Mouse (Mus musculus) lung, postnatal 0 days (tissue): ENCODE measurements around the gene Rrp9. TPM values are rescaled to one million over a fixed set of nuclear protein-coding genes. Genes with fewer than 3 reads are reported as not detected.

Experiments
- ATAC-seq: fragments of 200-750 bp; cut with Nextera tagmentation; 2 replicates; pipeline ENCODE4 v1.8.0; 2017; ENCODE audit warnings: moderate library complexity
- DNase-seq: peaks from one replicate; pipeline ENCODE4 v3.0.0-alpha.2; 2016; ENCODE audit warnings: low spot score
- H3K27ac ChIP-seq: fragments of 300-500 bp; sonication (generic); 2 replicates; pipeline ENCODE4 v1.5.1; 2014; ENCODE audit warnings: antibody characterized with exemption, mild to moderate bottlenecking, low read length, mixed read lengths
- H3K27me3 ChIP-seq: fragments of 300-500 bp; sonication (generic); replicated peaks from 2 replicates; pipeline ENCODE4 v1.6.1; 2014; ENCODE audit warnings: low read length, mixed read lengths; ENCODE audit not compliant: insufficient read depth
- H3K36me3 ChIP-seq: fragments of 300-500 bp; sonication (generic); 2 replicates; pipeline ENCODE4 v1.6.1; 2014; ENCODE audit warnings: low read length, mixed read lengths; ENCODE audit not compliant: insufficient read depth
- H3K4me1 ChIP-seq: fragments of 300-500 bp; sonication (generic); 2 replicates; pipeline ENCODE4 v1.6.1; 2014; ENCODE audit warnings: antibody characterized with exemption, low read depth, low read length, mixed read lengths; ENCODE audit not compliant: insufficient read depth
- H3K4me2 ChIP-seq: fragments of 300-500 bp; sonication (generic); replicated peaks from 2 replicates; pipeline ENCODE4 v1.6.1; 2014; ENCODE audit warnings: low read depth, mild to moderate bottlenecking, low read length, moderate library complexity, mixed read lengths
- H3K4me3 ChIP-seq: fragments of 300-500 bp; sonication (generic); 2 replicates; pipeline ENCODE4 v1.5.1; 2014; ENCODE audit warnings: low read depth, low read length
- H3K9ac ChIP-seq: fragments of 300-500 bp; sonication (generic); replicated peaks from 2 replicates; pipeline ENCODE4 v1.6.1; 2014; ENCODE audit warnings: low read depth, mild to moderate bottlenecking
- H3K9me3 ChIP-seq: fragments of 300-500 bp; sonication (generic); 2 replicates; pipeline ENCODE4 v1.6.1; 2016; ENCODE audit warnings: low read length, mixed read lengths
- CTCF ChIP-seq: IDR thresholded peaks from 2 replicates; pipeline ENCODE4 v1.5.1; 2016; ENCODE audit warnings: antibody characterized with exemption, mild to moderate bottlenecking
- EP300 ChIP-seq: IDR thresholded peaks from 2 replicates; pipeline ENCODE4 v1.6.1; 2016; ENCODE audit warnings: antibody characterized with exemption, mild to moderate bottlenecking, control low read depth
- WGBS: fragments of 180-500 bp; shearing (Covaris S2); extraction: QIAGEN DNeasy Blood & Tissue Kit; methylation state at CpG from one replicate; pipeline ENCODE4 v1.1.7; 2014; 5-methylcytosine and 5-hydroxymethylcytosine counted together
- polyA plus RNA-seq: library from polyadenylated mRNA; unstranded; fragments of >200 nt; fragmentation: Nextera tagmentation; extraction: Ambion mirVana; gene quantifications from 2 replicates; pipeline ENCODE4 v1.2.1, GENCODE M21; 2015

Gene Rrp9
- polyA plus RNA-seq, 1 experiment from 2014 or later, result 19.4 TPM

GRCm38 (mm10) chr9:106514273-106514672 is 38.5 kb downstream of the Rrp9 start, which contains the start of gene Iqcf5:
Gene Iqcf5, plus strand, starts transcription at chr9:106514573.
- no peak within 1 kb of the TSS for H3K27ac ChIP-seq
- no peak within 1 kb of the TSS for H3K9ac ChIP-seq
- TF ChIP-seq CTCF, result no peak
- no peak for TF ChIP-seq EP300
- DNase-seq, result no peak
- H3K4me2 ChIP-seq, result no peak within 1 kb of the TSS
- no peaks in the 10 kb centered on the region for H3K9me3 ChIP-seq
- H3K4me1 ChIP-seq, result no peaks in the 10 kb centered on the region
- no peak within 1 kb of the TSS for H3K4me3 ChIP-seq
- 83% methylated on average over 4 of the region's 4 CpGs for WGBS
- H3K27me3 ChIP-seq, result no peaks in the 10 kb centered on the region
- no peaks in the 10 kb centered on the region for H3K36me3 ChIP-seq
- no peak for ATAC-seq

GRCm38 (mm10) chr9:106519433-106519832 is 43.7 kb downstream of the Rrp9 start:
- no peak overlapping the region for H3K4me3 ChIP-seq
- TF ChIP-seq EP300, result no peak
- no peak for TF ChIP-seq CTCF
- H3K4me1 ChIP-seq, result no peaks in the 10 kb centered on the region
- H3K36me3 ChIP-seq, result no peaks in the 10 kb centered on the region
- no peak overlapping the region for H3K4me2 ChIP-seq
- no peak overlapping the region for H3K9ac ChIP-seq
- ATAC-seq (no peak), DNase-seq (no peak)
- no peaks in the 10 kb centered on the region for H3K9me3 ChIP-seq
- H3K27me3 ChIP-seq, result no peaks in the 10 kb centered on the region
- no peak overlapping the region for H3K27ac ChIP-seq
- 46% methylated on average over 2 of the region's 2 CpGs for WGBS

- Histone ChIP-seq H3K9me3 (no peaks in the 10 kb centered on the region), H3K4me1 (no peaks in the 10 kb centered on the region), H3K27ac (no peak overlapping the region), H3K27me3 (no peaks in the 10 kb centered on the region), H3K4me2 (no peak overlapping the region), H3K4me3 (no peak overlapping the region), H3K9ac (no peak overlapping the region), H3K36me3 (no peaks in the 10 kb centered on the region)
- TF ChIP-seq EP300 (no peak), CTCF (no peak)
- DNase-seq (no peak), ATAC-seq (no peak)
- 52% methylated on average over 8 of the region's 8 CpGs for WGBS
Measured at GRCm38 (mm10) chr9:106519909-106520308, 44.1 kb downstream of the Rrp9 start.

DNA sequence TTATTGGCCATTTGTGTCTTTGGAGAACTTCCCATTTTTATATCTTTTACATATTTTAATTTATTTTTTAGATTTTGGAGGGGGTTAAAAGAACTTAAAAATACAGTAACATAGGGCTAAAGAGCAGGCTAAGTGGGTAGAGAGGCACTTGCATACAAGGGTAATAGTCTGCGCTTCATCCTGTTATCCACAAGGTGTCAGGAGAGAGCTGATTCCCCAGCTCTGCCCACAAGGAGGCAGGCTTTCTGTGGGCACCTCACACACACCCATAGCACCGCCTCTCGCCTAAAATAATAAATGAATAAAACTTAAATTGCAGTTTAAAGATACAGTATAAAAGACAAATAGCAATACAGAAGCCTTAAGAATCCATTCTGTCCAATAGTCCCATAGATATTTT is 56.1 kb downstream of the Rrp9 start:
- H3K36me3 ChIP-seq, result no peaks in the 10 kb centered on the region
- DNase-seq, result peak; percentile 27
- WGBS, result 27% methylated on average over 3 of the region's 3 CpGs
- H3K4me3 ChIP-seq, result no peak overlapping the region
- H3K4me1 ChIP-seq, result no peaks in the 10 kb centered on the region
- H3K4me2 ChIP-seq, result no peak overlapping the region
- H3K9me3 ChIP-seq, result no peaks in the 10 kb centered on the region
- no peak for ATAC-seq
- H3K27ac ChIP-seq, result no peak overlapping the region
- no peak for TF ChIP-seq EP300
- peak; percentile 90 for TF ChIP-seq CTCF
- H3K27me3 ChIP-seq, result no peaks in the 10 kb centered on the region
- H3K9ac ChIP-seq, result no peak overlapping the region

- DNase-seq, result no peak
- no peaks in the 10 kb centered on the region for H3K9me3 ChIP-seq
- no peak overlapping the region for H3K4me3 ChIP-seq
- WGBS, result 88% methylated on average over 7 of the region's 7 CpGs
- TF ChIP-seq EP300 (no peak), CTCF (no peak)
- H3K27ac ChIP-seq, result no peak overlapping the region
- ATAC-seq, result no peak
- H3K4me2 ChIP-seq, result no peak overlapping the region
- H3K9ac ChIP-seq, result no peak overlapping the region
- no peaks in the 10 kb centered on the region for H3K4me1 ChIP-seq
- H3K27me3 ChIP-seq, result no peaks in the 10 kb centered on the region
- no peaks in the 10 kb centered on the region for H3K36me3 ChIP-seq
Measured at GRCm38 (mm10) chr9:106534296-106534695, 58.5 kb downstream of the Rrp9 start.

DNA sequence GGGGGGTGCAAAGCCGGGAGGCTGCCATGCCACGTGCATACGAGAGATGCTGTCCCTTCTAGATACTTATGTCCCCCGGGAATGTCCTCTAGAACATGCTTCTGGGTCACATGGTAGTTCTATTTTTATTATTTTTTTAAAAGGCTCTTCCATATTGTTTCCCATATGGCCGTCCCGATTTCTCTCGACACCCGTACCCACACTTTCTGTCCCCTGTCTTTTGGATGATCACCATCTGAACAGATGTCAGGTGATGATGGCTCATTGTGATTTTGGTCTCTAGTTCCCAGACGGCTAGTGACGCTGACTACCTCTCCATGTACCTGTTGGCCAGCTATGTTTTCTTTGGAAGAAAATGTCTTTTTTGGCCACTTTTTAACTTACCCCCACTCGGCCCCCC is 59.2 kb downstream of the Rrp9 start:
- DNase-seq, result no peak
- H3K27ac ChIP-seq, result no peak overlapping the region
- no peaks in the 10 kb centered on the region for H3K27me3 ChIP-seq
- H3K36me3 ChIP-seq, result no peaks in the 10 kb centered on the region
- ATAC-seq, result no peak
- no peaks in the 10 kb centered on the region for H3K4me1 ChIP-seq
- TF ChIP-seq CTCF (no peak), EP300 (no peak)
- 87% methylated on average over 11 of the region's 11 CpGs for WGBS
- H3K9ac ChIP-seq, result no peak overlapping the region
- no peak overlapping the region for H3K4me2 ChIP-seq
- H3K9me3 ChIP-seq, result no peaks in the 10 kb centered on the region
- no peak overlapping the region for H3K4me3 ChIP-seq

Other genes starting within 250 kb of the Rrp9 start
- 292 and 310 TPM in 2 replicates for gene Alas1, start 227.3 kb upstream of the Rrp9 start, polyA plus RNA-seq
- gene Poc1a, start 194.9 kb upstream of the Rrp9 start, polyA plus RNA-seq, result 9.7 and 9.9 TPM in 2 replicates
- 25.7 and 27.8 TPM in 2 replicates for gene Dusp7, start 107.3 kb upstream of the Rrp9 start, polyA plus RNA-seq
- gene Rpl29, start 46.5 kb upstream of the Rrp9 start, polyA plus RNA-seq, result 656 and 737 TPM in 2 replicates
- gene Acy1, start 37.6 kb upstream of the Rrp9 start, polyA plus RNA-seq, result 8.5 and 12.5 TPM in 2 replicates
- 31.1 and 36.8 TPM in 2 replicates for gene Abhd14b, start 28.5 kb upstream of the Rrp9 start, polyA plus RNA-seq
- 21.7 and 26.9 TPM in 2 replicates for gene Abhd14a, start 28.3 kb upstream of the Rrp9 start, polyA plus RNA-seq
- 29.4 and 30.6 TPM in 2 replicates for gene Pcbp4, start 22.7 kb upstream of the Rrp9 start, polyA plus RNA-seq
- gene Gpr62, start 10.0 kb upstream of the Rrp9 start, polyA plus RNA-seq, result 0.13 and 0.20 TPM in 2 replicates
- gene Parp3, start 986 bp downstream of the Rrp9 start, polyA plus RNA-seq, result 21.5 and 24.0 TPM in 2 replicates
- not detected in 2 replicates for gene Iqcf1, start 24.0 kb downstream of the Rrp9 start, polyA plus RNA-seq
- not detected in 2 replicates for gene Iqcf5, start 38.6 kb downstream of the Rrp9 start, polyA plus RNA-seq
- gene Iqcf3, start 85.7 kb downstream of the Rrp9 start, polyA plus RNA-seq, result not detected in 2 replicates
- gene Iqcf4, start 95.0 kb downstream of the Rrp9 start, polyA plus RNA-seq, result not detected in 2 replicates
- gene Iqcf6, start 150.6 kb downstream of the Rrp9 start, polyA plus RNA-seq, result not detected in 2 replicates
- not detected in 2 replicates for gene Grm2, start 180.1 kb downstream of the Rrp9 start, polyA plus RNA-seq
- 63.5 and 67.7 TPM in 2 replicates for gene Tex264, start 210.0 kb downstream of the Rrp9 start, polyA plus RNA-seq